Comparison of ENCODE assay signal across 18 mouse cellular contexts in genomic region chr10:42537571-42538316, GRCm38 (mm10). TPM values are rescaled to one million over a fixed set of nuclear protein-coding genes. Genes with fewer than 3 reads are reported as not detected.
DNase-seq lines count a peak whose midpoint lies in the region; ATAC-seq lines count a peak whose summit lies in the region.
"Had no signal": no experiment of that assay in that cellular context is flagged by ENCODE, and none has a peak within 500 bp of the region (broad histone marks: within the 10 kb centered on the region; RNA-seq: fewer than 3 reads in every experiment).

No protein-coding gene starts in this region.

- H3K4me2 ChIP-seq in midbrain, embryonic 14.5 days (ENCODE audit: low read length), result no peak overlapping the region
- H3K4me2 ChIP-seq in stomach, embryonic 15.5 days, result no peak overlapping the region
- H3K4me2 ChIP-seq: forebrain, embryonic 15.5 days; heart, embryonic 15.5 days had no signal

- intact Hi-C loops in left cerebral cortex, postnatal 36 days (cut with DNase I), result no loop called here

- no peak overlapping the region for H3K9ac ChIP-seq in midbrain, embryonic 14.5 days (replicated peaks; ENCODE audit: low read length)
- H3K9ac ChIP-seq in stomach, embryonic 15.5 days, result no peak overlapping the region
- H3K9ac ChIP-seq: forebrain, embryonic 15.5 days; heart, embryonic 15.5 days had no signal

- peaks cover 28% of the 10 kb centered on the region for H3K36me3 ChIP-seq in midbrain, embryonic 10.5 days
- peaks cover 17% of the 10 kb centered on the region for H3K36me3 ChIP-seq in midbrain, embryonic 14.5 days (ENCODE audit: control insufficient read depth, insufficient read depth, low read length)
- peaks cover 37% of the 10 kb centered on the region for H3K36me3 ChIP-seq in limb, embryonic 10.5 days
- peaks cover 10% of the 10 kb centered on the region; the same call in 1 of the 2 replicates for H3K36me3 ChIP-seq in stomach, embryonic 15.5 days

- ATAC-seq in midbrain, embryonic 14.5 days (ENCODE audit: low FRiP score, low TSS enrichment), result no peak
- peak; percentile 85; the same call in 1 of the 2 replicates for ATAC-seq in stomach, embryonic 15.5 days (ENCODE audit: insufficient read depth, low FRiP score, low read depth)
- ATAC-seq: forebrain, embryonic 15.5 days had no signal

- peak overlapping the region; percentile 42; the same call in 1 of the 2 replicates for H3K27ac ChIP-seq in midbrain, embryonic 10.5 days (replicated peaks)
- H3K27ac ChIP-seq in midbrain, embryonic 14.5 days (replicated peaks; ENCODE audit: low read depth, low read length), result no peak overlapping the region
- peak overlapping the region; percentile 30; the same call in 1 of the 2 replicates for H3K27ac ChIP-seq in limb, embryonic 10.5 days
- no peak overlapping the region for H3K27ac ChIP-seq in stomach, embryonic 15.5 days
- H3K27ac ChIP-seq: forebrain, embryonic 15.5 days; gastrocnemius, adult 2 months; heart, embryonic 15.5 days had no signal

- no peaks in the 10 kb centered on the region for H3K9me3 ChIP-seq in midbrain, embryonic 10.5 days (replicated peaks)
- H3K9me3 ChIP-seq in midbrain, embryonic 14.5 days (ENCODE audit: control insufficient read depth, low read length), result no peaks in the 10 kb centered on the region
- H3K9me3 ChIP-seq in limb, embryonic 10.5 days (replicated peaks), result no peaks in the 10 kb centered on the region
- H3K9me3 ChIP-seq in stomach, embryonic 15.5 days, result no peaks in the 10 kb centered on the region
- H3K9me3 ChIP-seq: forebrain, embryonic 15.5 days; heart, embryonic 15.5 days had no signal

- 84% methylated on average over 9 of the region's 9 CpGs for WGBS in midbrain, embryonic 10.5 days
- 88% methylated on average over 9 of the region's 9 CpGs for WGBS in midbrain, embryonic 14.5 days
- 88% methylated on average over 9 of the region's 9 CpGs for WGBS in limb, embryonic 10.5 days
- WGBS in stomach, embryonic 15.5 days, result 82% methylated on average over 9 of the region's 9 CpGs

- no peak overlapping the region for H3K4me3 ChIP-seq in midbrain, embryonic 10.5 days
- H3K4me3 ChIP-seq in midbrain, embryonic 14.5 days (replicated peaks; ENCODE audit: low read depth, low read length), result no peak overlapping the region
- no peak overlapping the region for H3K4me3 ChIP-seq in limb, embryonic 10.5 days
- no peak overlapping the region for H3K4me3 ChIP-seq in stomach, embryonic 15.5 days (replicated peaks)
- H3K4me3 ChIP-seq: forebrain, embryonic 15.5 days; gastrocnemius, adult 2 months; heart, embryonic 15.5 days had no signal

- DNase-seq in embryo, embryonic 10 days (ENCODE audit: low spot score), result peak; percentile 24
- DNase-seq in embryo, embryonic 11 days, result no peak
- DNase-seq in midbrain, embryonic 10.5 days (ENCODE audit: low spot score), result no peak
- no peak for DNase-seq in midbrain, embryonic 14.5 days
- no peak for DNase-seq in limb, embryonic 10.5 days (ENCODE audit: low spot score)
- DNase-seq in left cerebral cortex, adult 9 months (ENCODE audit: low spot score in 2 of 2), result no peak
- no peak for DNase-seq in left cerebral cortex, postnatal 36 days (ENCODE audit: low spot score in 2 of 2)
- DNase-seq: adrenal gland, postnatal 14 days; cerebellum, adult 11 months; gastrocnemius, adult 2 months; kidney, postnatal 14 days; layer of hippocampus, postnatal 36 days; lung, postnatal 4 days had no signal

- peaks cover 68% of the 10 kb centered on the region for H3K27me3 ChIP-seq in midbrain, embryonic 10.5 days (ENCODE audit: low read depth, poor library complexity, severe bottlenecking)
- no peaks in the 10 kb centered on the region for H3K27me3 ChIP-seq in midbrain, embryonic 14.5 days (ENCODE audit: control insufficient read depth, insufficient read depth, low read length)
- H3K27me3 ChIP-seq in limb, embryonic 10.5 days (ENCODE audit: low read depth, poor library complexity, severe bottlenecking), result no peaks in the 10 kb centered on the region
- no peaks in the 10 kb centered on the region for H3K27me3 ChIP-seq in stomach, embryonic 15.5 days (replicated peaks)
- H3K27me3 ChIP-seq: forebrain, embryonic 15.5 days; heart, embryonic 15.5 days had no signal

- H3K4me1 ChIP-seq in midbrain, embryonic 10.5 days, result peaks cover 25% of the 10 kb centered on the region
- no peaks in the 10 kb centered on the region for H3K4me1 ChIP-seq in midbrain, embryonic 14.5 days (ENCODE audit: control insufficient read depth, insufficient read depth, low read length)
- 0 out of 2 replicates have a peak, but pooled peaks cover 9% of the 10 kb centered on the region for H3K4me1 ChIP-seq in limb, embryonic 10.5 days
- no peaks in the 10 kb centered on the region for H3K4me1 ChIP-seq in stomach, embryonic 15.5 days
- H3K4me1 ChIP-seq: forebrain, embryonic 15.5 days had no signal

RNA-seq across cellular contexts. Expression of gene Snx3, which starts 35.9 kb away (rescaled TPM):
- 235 and 241 TPM in 2 replicates for polyA plus RNA-seq in midbrain, embryonic 10.5 days (2016; fragmentation: Nextera tagmentation; extraction: Ambion mirVana)
- 250 and 272 TPM in 2 replicates for polyA plus RNA-seq in midbrain, embryonic 14.5 days (2014; fragmentation: Nextera tagmentation; extraction: Ambion mirVana)
- 236 and 240 TPM in 2 replicates for polyA plus RNA-seq in limb, embryonic 10.5 days (2016; fragmentation: Nextera tagmentation; extraction: Ambion mirVana)
- polyA plus RNA-seq in stomach, embryonic 15.5 days (2015; fragmentation: Nextera tagmentation; extraction: Ambion mirVana), result 372 and 389 TPM in 2 replicates
- 100 to 1,000 TPM; 198 to 199 TPM for total RNA-seq in left cerebral cortex, postnatal 36 days (2021)

RNA-seq across cellular contexts. Expression of gene Nr2e1, which starts 45.7 kb away (rescaled TPM):
- polyA plus RNA-seq in midbrain, embryonic 10.5 days (2016; fragmentation: Nextera tagmentation; extraction: Ambion mirVana), result 25.3 and 26.3 TPM in 2 replicates
- 3.4 and 5.5 TPM in 2 replicates for polyA plus RNA-seq in midbrain, embryonic 14.5 days (2014; fragmentation: Nextera tagmentation; extraction: Ambion mirVana)
- not detected in 2 replicates for polyA plus RNA-seq in limb, embryonic 10.5 days (2016; fragmentation: Nextera tagmentation; extraction: Ambion mirVana)
- 0.14 TPM in 1 of 2 replicates, not detected in the other for polyA plus RNA-seq in stomach, embryonic 15.5 days (2015; fragmentation: Nextera tagmentation; extraction: Ambion mirVana)
- 10 to 100 TPM; 12.1 to 12.9 TPM for total RNA-seq in left cerebral cortex, postnatal 36 days (2021)
- total RNA-seq: adrenal gland, postnatal 14 days; gastrocnemius, adult 2 months; neutrophil, adult 5-6 weeks had no signal
- polyA plus RNA-seq: heart, embryonic 15.5 days; stomach, embryonic 16.5 days had no signal

RNA-seq across cellular contexts. Expression of gene Ostm1, which starts 45.9 kb away (rescaled TPM):
- polyA plus RNA-seq in midbrain, embryonic 10.5 days (2016; fragmentation: Nextera tagmentation; extraction: Ambion mirVana), result 22.8 and 26.7 TPM in 2 replicates
- 38.9 and 43.1 TPM in 2 replicates for polyA plus RNA-seq in midbrain, embryonic 14.5 days (2014; fragmentation: Nextera tagmentation; extraction: Ambion mirVana)
- 8.4 and 8.9 TPM in 2 replicates for polyA plus RNA-seq in limb, embryonic 10.5 days (2016; fragmentation: Nextera tagmentation; extraction: Ambion mirVana)
- polyA plus RNA-seq in stomach, embryonic 15.5 days (2015; fragmentation: Nextera tagmentation; extraction: Ambion mirVana), result 13.0 and 13.2 TPM in 2 replicates
- total RNA-seq in left cerebral cortex, postnatal 36 days (2021), result 10 to 100 TPM; 47.1 to 55.2 TPM

RNA-seq across cellular contexts. Expression of gene Afg1l, which starts 59.4 kb away (rescaled TPM):
- polyA plus RNA-seq in midbrain, embryonic 10.5 days (2016; fragmentation: Nextera tagmentation; extraction: Ambion mirVana), result 4.3 and 4.4 TPM in 2 replicates
- polyA plus RNA-seq in midbrain, embryonic 14.5 days (2014; fragmentation: Nextera tagmentation; extraction: Ambion mirVana), result 5.8 and 7.0 TPM in 2 replicates
- polyA plus RNA-seq in limb, embryonic 10.5 days (2016; fragmentation: Nextera tagmentation; extraction: Ambion mirVana), result 4.0 and 4.6 TPM in 2 replicates
- 8.9 and 9.5 TPM in 2 replicates for polyA plus RNA-seq in stomach, embryonic 15.5 days (2015; fragmentation: Nextera tagmentation; extraction: Ambion mirVana)
- total RNA-seq in left cerebral cortex, postnatal 36 days (2021), result 10 to 100 TPM; 11.6 to 13.1 TPM

Comparison
In these comparisons a context has a peak if more than half of its experiments do, and no peak if none do; other contexts are left out.
1. H3K27ac ChIP-seq: peak in midbrain, embryonic 10.5 days (single experiment) and limb, embryonic 10.5 days (single experiment); none in midbrain, embryonic 14.5 days (single experiment) and stomach, embryonic 15.5 days (single experiment).